Mouse (Mus musculus) stomach, embryonic 14.5 days (tissue): ENCODE measurements around the gene H2-DMb2. TPM values are rescaled to one million over a fixed set of nuclear protein-coding genes. Genes with fewer than 3 reads are reported as not detected.

Experiments used
- polyA plus RNA-seq: library from polyadenylated mRNA; unstranded; fragments of >200 nt; fragmentation: Nextera tagmentation; extraction: Ambion mirVana; gene quantifications from 2 replicates; pipeline ENCODE4 v1.2.1, GENCODE M21; 2014

The H2-DMb2 gene
- polyA plus RNA-seq, 1 experiment from 2014 or later, result 0.38 TPM

Other genes with a start within 250 kb of the H2-DMb2 start
- 0.54 and 1.00 TPM in 2 replicates for gene Platr17, start 238.2 kb upstream of the H2-DMb2 start, polyA plus RNA-seq
- gene Daxx, start 233.9 kb upstream of the H2-DMb2 start, polyA plus RNA-seq, result 39.2 and 44.6 TPM in 2 replicates
- gene Tapbp, start 227.4 kb upstream of the H2-DMb2 start, polyA plus RNA-seq, result 45.3 and 47.9 TPM in 2 replicates
- 9.4 and 10.4 TPM in 2 replicates for gene Zbtb22, start 227.4 kb upstream of the H2-DMb2 start, polyA plus RNA-seq
- gene Rgl2, start 213.8 kb upstream of the H2-DMb2 start, polyA plus RNA-seq, result 38.4 and 39.8 TPM in 2 replicates
- gene Pfdn6, start 203.0 kb upstream of the H2-DMb2 start, polyA plus RNA-seq, result 141 and 152 TPM in 2 replicates
- 19.0 and 23.0 TPM in 2 replicates for gene Wdr46, start 202.6 kb upstream of the H2-DMb2 start, polyA plus RNA-seq
- gene B3galt4, start 191.8 kb upstream of the H2-DMb2 start, polyA plus RNA-seq, result 2.8 and 2.9 TPM in 2 replicates
- 31.5 and 34.8 TPM in 2 replicates for gene Vps52, start 187.5 kb upstream of the H2-DMb2 start, polyA plus RNA-seq
- gene Rps18, start 187.3 kb upstream of the H2-DMb2 start, polyA plus RNA-seq, result 2,047 and 2,164 TPM in 2 replicates
- 38.3 and 38.8 TPM in 2 replicates for gene H2-K1, start 143.0 kb upstream of the H2-DMb2 start, polyA plus RNA-seq
- gene Ring1, start 118.6 kb upstream of the H2-DMb2 start, polyA plus RNA-seq, result 7.5 and 8.6 TPM in 2 replicates
- gene H2-Ke6, start 115.2 kb upstream of the H2-DMb2 start, polyA plus RNA-seq, result 41.7 and 44.9 TPM in 2 replicates
- gene Slc39a7, start 111.6 kb upstream of the H2-DMb2 start, polyA plus RNA-seq, result 81.3 and 91.7 TPM in 2 replicates
- 21.7 and 22.4 TPM in 2 replicates for gene Rxrb, start 111.5 kb upstream of the H2-DMb2 start, polyA plus RNA-seq
- 0.32 and 1.2 TPM in 2 replicates for gene Col11a2, start 103.9 kb upstream of the H2-DMb2 start, polyA plus RNA-seq
- 0.65 and 1.1 TPM in 2 replicates for gene H2-Oa, start 51.0 kb upstream of the H2-DMb2 start, polyA plus RNA-seq
- 11.9 and 15.1 TPM in 2 replicates for gene H2-DMa, start 23.8 kb upstream of the H2-DMb2 start, polyA plus RNA-seq
- 150 and 152 TPM in 2 replicates for gene Brd2, start 20.7 kb upstream of the H2-DMb2 start, polyA plus RNA-seq
- 1.4 and 1.6 TPM in 2 replicates for gene H2-DMb1, start 9.8 kb downstream of the H2-DMb2 start, polyA plus RNA-seq
- 5.2 and 7.2 TPM in 2 replicates for gene Tap1, start 44.2 kb downstream of the H2-DMb2 start, polyA plus RNA-seq
- gene Psmb9, start 44.5 kb downstream of the H2-DMb2 start, polyA plus RNA-seq, result 3.4 and 4.4 TPM in 2 replicates
- gene Psmb8, start 54.4 kb downstream of the H2-DMb2 start, polyA plus RNA-seq, result 5.9 and 8.3 TPM in 2 replicates
- gene Tap2, start 60.2 kb downstream of the H2-DMb2 start, polyA plus RNA-seq, result 1.6 and 2.4 TPM in 2 replicates
- gene H2-Ob, start 95.6 kb downstream of the H2-DMb2 start, polyA plus RNA-seq, result 0.54 TPM in 1 of 2 replicates, not detected in the other
- 9.4 and 12.6 TPM in 2 replicates for gene H2-Ab1, start 114.4 kb downstream of the H2-DMb2 start, polyA plus RNA-seq
- gene H2-Aa, start 144.5 kb downstream of the H2-DMb2 start, polyA plus RNA-seq, result 3.0 and 4.4 TPM in 2 replicates
- gene H2-Eb1, start 162.6 kb downstream of the H2-DMb2 start, polyA plus RNA-seq, result 2.8 and 2.9 TPM in 2 replicates
- not detected in 2 replicates for gene H2-Eb2, start 182.4 kb downstream of the H2-DMb2 start, polyA plus RNA-seq
- 0.10 and 0.13 TPM in 2 replicates for gene Btnl2, start 211.5 kb downstream of the H2-DMb2 start, polyA plus RNA-seq
- gene Btnl1, start 233.8 kb downstream of the H2-DMb2 start, polyA plus RNA-seq, result not detected in 2 replicates